In the genomic region with DNA sequence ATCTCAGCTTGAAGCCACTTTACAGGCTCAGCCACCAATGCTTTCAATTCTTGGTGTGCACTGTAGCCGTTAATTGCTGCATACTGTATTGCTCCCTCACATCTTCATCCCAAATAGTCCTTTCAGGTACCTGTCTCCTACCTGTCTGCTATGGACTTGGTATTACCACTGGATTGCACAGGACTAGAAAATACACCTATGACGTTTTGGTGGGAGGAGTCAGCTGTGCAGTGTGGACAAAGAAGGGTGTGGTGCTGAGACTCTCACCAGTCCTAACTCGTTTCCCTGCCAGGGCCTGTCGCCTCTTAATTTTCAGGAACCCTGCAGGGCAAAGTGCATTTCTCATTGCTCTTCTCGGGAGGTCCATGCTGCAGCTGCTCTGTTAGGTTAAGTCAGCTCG, we compare ENCODE assay signal across 15 mouse cellular contexts. TPM values are rescaled to one million over a fixed set of nuclear protein-coding genes. Genes with fewer than 3 reads are reported as not detected.
A peak's percentile ranks its signal among the peaks of the same experiment; 100 is the strongest.
DNase-seq lines count a peak whose midpoint lies in the region; ATAC-seq lines count a peak whose summit lies in the region.
"Had no signal": no experiment of that assay in that cellular context is flagged by ENCODE, and none has a peak within 500 bp of the region (broad histone marks: within the 10 kb centered on the region; RNA-seq: fewer than 3 reads in every experiment).

No protein-coding gene starts in this region.

- H3K9ac ChIP-seq in embryonic facial prominence, embryonic 11.5 days (replicated peaks; ENCODE audit: low read length): no peak overlapping the region
- H3K9ac ChIP-seq: limb, embryonic 15.5 days; midbrain, embryonic 12.5 days had no signal

- no peaks in the 10 kb centered on the region for H3K27me3 ChIP-seq in embryonic facial prominence, embryonic 11.5 days (ENCODE audit: control insufficient read depth, insufficient read depth, low read length)
- H3K27me3 ChIP-seq in embryonic facial prominence, embryonic 10.5 days (replicated peaks; ENCODE audit: low read depth, poor library complexity, severe bottlenecking): no peaks in the 10 kb centered on the region
- H3K27me3 ChIP-seq: limb, embryonic 15.5 days; midbrain, embryonic 12.5 days had no signal

- H3K9me3 ChIP-seq in embryonic facial prominence, embryonic 11.5 days (replicated peaks; ENCODE audit: control insufficient read depth, low read length): no peaks in the 10 kb centered on the region
- H3K9me3 ChIP-seq in embryonic facial prominence, embryonic 10.5 days: no peaks in the 10 kb centered on the region
- H3K9me3 ChIP-seq: G1E; limb, embryonic 15.5 days; midbrain, embryonic 12.5 days had no signal

- no peak for ATAC-seq in embryonic facial prominence, embryonic 11.5 days (replicated peaks; ENCODE audit: insufficient number of reproducible peaks, low FRiP score, low TSS enrichment, low read depth)

- 79% methylated on average over 6 of the region's 6 CpGs for WGBS in embryonic facial prominence, embryonic 11.5 days
- 77% methylated on average over 6 of the region's 6 CpGs for WGBS in embryonic facial prominence, embryonic 10.5 days

- H3K4me3 ChIP-seq in embryonic facial prominence, embryonic 11.5 days (ENCODE audit: low read depth, low read length): no peak overlapping the region
- no peak overlapping the region for H3K4me3 ChIP-seq in embryonic facial prominence, embryonic 10.5 days
- H3K4me3 ChIP-seq: limb, embryonic 15.5 days; midbrain, embryonic 12.5 days had no signal

- no peak overlapping the region for H3K27ac ChIP-seq in embryonic facial prominence, embryonic 11.5 days (replicated peaks; ENCODE audit: low read depth, low read length)
- no peak overlapping the region for H3K27ac ChIP-seq in embryonic facial prominence, embryonic 10.5 days (replicated peaks)
- H3K27ac ChIP-seq: limb, embryonic 15.5 days; midbrain, embryonic 12.5 days had no signal

- no peaks in the 10 kb centered on the region for H3K4me1 ChIP-seq in embryonic facial prominence, embryonic 11.5 days (ENCODE audit: control insufficient read depth, insufficient read depth, low read length)
- no peaks in the 10 kb centered on the region for H3K4me1 ChIP-seq in embryonic facial prominence, embryonic 10.5 days
- H3K4me1 ChIP-seq: limb, embryonic 15.5 days had no signal

- H3K4me2 ChIP-seq in embryonic facial prominence, embryonic 11.5 days (ENCODE audit: low read depth, low read length): no peak overlapping the region
- H3K4me2 ChIP-seq: limb, embryonic 15.5 days; midbrain, embryonic 12.5 days had no signal

- DNase-seq in embryonic facial prominence, embryonic 11.5 days (ENCODE audit: low spot score): peak; percentile 9
- DNase-seq in embryonic facial prominence, embryonic 10.5 days (ENCODE audit: low spot score): no peak
- peak; percentile 34 for DNase-seq in urinary bladder, postnatal 25 days (ENCODE audit: low spot score)
- no peak for DNase-seq in urinary bladder, postnatal 4 days (ENCODE audit: low spot score in 2 of 2)
- DNase-seq in kidney, postnatal 25 days: peak; percentile 50 to 65
- no peak for DNase-seq in right cerebral cortex, postnatal 14 days
- no peak for DNase-seq in gastrocnemius, adult 8-10 months (ENCODE audit: low spot score in 2 of 2)
- no peak for DNase-seq in thymus, postnatal 0 days (ENCODE audit: low spot score)
- DNase-seq: gastrocnemius, postnatal 14 days; heart, postnatal 14 days; thymus, postnatal 4 days had no signal

- no peaks in the 10 kb centered on the region; the same call in 1 of the 2 replicates for H3K36me3 ChIP-seq in embryonic facial prominence, embryonic 11.5 days (replicated peaks; ENCODE audit: control insufficient read depth, insufficient read depth, low read depth, low read length)
- H3K36me3 ChIP-seq in embryonic facial prominence, embryonic 10.5 days (replicated peaks): peaks cover 83% of the 10 kb centered on the region

RNA-seq across cellular contexts. Expression of a gene that starts 25.7 kb away (rescaled TPM):
- polyA plus RNA-seq in embryonic facial prominence, embryonic 11.5 days (2014; fragmentation: Nextera tagmentation; extraction: Ambion mirVana): 0.14 and 0.20 TPM in 2 replicates
- 0.35 and 0.42 TPM in 2 replicates for polyA plus RNA-seq in embryonic facial prominence, embryonic 10.5 days (2016; fragmentation: Nextera tagmentation; extraction: Ambion mirVana)
- total RNA-seq in gastrocnemius, adult 8-10 months (2022): under 1 TPM; 0.10 to 0.13 (median 0.12) TPM
- 0.20 TPM in 1 of 2 replicates, not detected in the other for polyA plus RNA-seq in thymus, postnatal 0 days (2015; fragmentation: Nextera tagmentation; extraction: Ambion mirVana)

RNA-seq across cellular contexts. Expression of a gene that starts 27.6 kb away (rescaled TPM):
- 1.7 and 2.0 TPM in 2 replicates for polyA plus RNA-seq in embryonic facial prominence, embryonic 11.5 days (2014; fragmentation: Nextera tagmentation; extraction: Ambion mirVana)
- 2.5 and 4.1 TPM in 2 replicates for polyA plus RNA-seq in embryonic facial prominence, embryonic 10.5 days (2016; fragmentation: Nextera tagmentation; extraction: Ambion mirVana)
- 1 to 10 TPM in 2 of 4 experiments, under 1 TPM in 2; 0.46 to 1.1 (median 0.81) TPM for total RNA-seq in gastrocnemius, adult 8-10 months (2022)
- 0.83 and 1.3 TPM in 2 replicates for polyA plus RNA-seq in thymus, postnatal 0 days (2015; fragmentation: Nextera tagmentation; extraction: Ambion mirVana)

RNA-seq across cellular contexts. Expression of a gene that starts 28.3 kb away (rescaled TPM):
- not detected in 2 replicates for polyA plus RNA-seq in embryonic facial prominence, embryonic 11.5 days (2014; fragmentation: Nextera tagmentation; extraction: Ambion mirVana)
- polyA plus RNA-seq in embryonic facial prominence, embryonic 10.5 days (2016; fragmentation: Nextera tagmentation; extraction: Ambion mirVana): 0.04 TPM in 1 of 2 replicates, not detected in the other
- under 1 TPM in 1 of 4 experiments, not detected in 3; 0.07 TPM for total RNA-seq in gastrocnemius, adult 8-10 months (2022)
- 0.05 TPM in 1 of 2 replicates, not detected in the other for polyA plus RNA-seq in thymus, postnatal 0 days (2015; fragmentation: Nextera tagmentation; extraction: Ambion mirVana)
- total RNA-seq: common myeloid progenitor, adult 5-6 weeks had no signal
- polyA plus RNA-seq: G1E; limb, embryonic 15.5 days had no signal

RNA-seq across cellular contexts. Expression of a gene that starts 32.6 kb away (rescaled TPM):
- 68.8 and 76.6 TPM in 2 replicates for polyA plus RNA-seq in embryonic facial prominence, embryonic 11.5 days (2014; fragmentation: Nextera tagmentation; extraction: Ambion mirVana)
- polyA plus RNA-seq in embryonic facial prominence, embryonic 10.5 days (2016; fragmentation: Nextera tagmentation; extraction: Ambion mirVana): 98.6 and 100 TPM in 2 replicates
- 10 to 100 TPM; 19.1 to 22.8 (median 20.5) TPM for total RNA-seq in gastrocnemius, adult 8-10 months (2022)
- 42.5 and 43.7 TPM in 2 replicates for polyA plus RNA-seq in thymus, postnatal 0 days (2015; fragmentation: Nextera tagmentation; extraction: Ambion mirVana)

RNA-seq across cellular contexts. Expression of a gene that starts 32.7 kb away (rescaled TPM):
- polyA plus RNA-seq in embryonic facial prominence, embryonic 11.5 days (2014; fragmentation: Nextera tagmentation; extraction: Ambion mirVana): not detected in 2 replicates
- 0.14 TPM in 1 of 2 replicates, not detected in the other for polyA plus RNA-seq in embryonic facial prominence, embryonic 10.5 days (2016; fragmentation: Nextera tagmentation; extraction: Ambion mirVana)
- not detected for total RNA-seq in gastrocnemius, adult 8-10 months (2022)
- polyA plus RNA-seq in thymus, postnatal 0 days (2015; fragmentation: Nextera tagmentation; extraction: Ambion mirVana): not detected in 2 replicates
- total RNA-seq: common myeloid progenitor, adult 5-6 weeks; G1E; gastrocnemius, postnatal 14 days; heart, postnatal 14 days had no signal
- polyA plus RNA-seq: G1E; limb, embryonic 15.5 days; midbrain, embryonic 12.5 days had no signal

Comparison
In these comparisons a context has a peak if more than half of its experiments do, and no peak if none do; other contexts are left out.
1. DNase-seq: peak in embryonic facial prominence, embryonic 11.5 days (single experiment), urinary bladder, postnatal 25 days (single experiment) and kidney, postnatal 25 days (2 of 2); none in embryonic facial prominence, embryonic 10.5 days (single experiment), urinary bladder, postnatal 4 days (0 of 2), right cerebral cortex, postnatal 14 days (single experiment), gastrocnemius, adult 8-10 months (0 of 2) and thymus, postnatal 0 days (single experiment).